Mouse (Mus musculus) liver, embryonic 14.5 days (tissue): ENCODE results near the gene Bmpr1b.

Source experiments
- CTCF ChIP-seq: IDR thresholded peaks from 2 replicates; pipeline ENCODE4 v1.5.1; 2016; ENCODE audit warnings: antibody characterized with exemption, low read depth, control low read depth
- EP300 ChIP-seq: IDR thresholded peaks from 2 replicates; pipeline ENCODE4 v1.6.1; 2016; ENCODE audit warnings: antibody characterized with exemption, low read depth

- TF ChIP-seq CTCF = no peak
- TF ChIP-seq EP300 = no peak
These were observed 297.4 kb downstream of the Bmpr1b start for GRCm38 (mm10) chr3:141871805-141872204.
